Mouse (Mus musculus) heart, adult 2 months (tissue): Measurements from ENCODE around the gene Cmtm4.

Experiments
- CTCF ChIP-seq: fragments of 200-600 bp; IDR thresholded peaks from 2 replicates; pipeline ENCODE4 v1.8.1; 2022; ENCODE audit warnings: antibody characterized with exemption, mild to moderate bottlenecking, moderate library complexity
- POLR2A ChIP-seq: fragments of 200-500 bp; IDR thresholded peaks from 2 replicates; pipeline ENCODE4 v1.6.1; 2011; ENCODE audit warnings: mild to moderate bottlenecking, low read depth, low read length, control low read depth; ENCODE audit not compliant: insufficient read depth

- TF ChIP-seq CTCF (no peak), POLR2A (no peak)
Measured at GRCm38 (mm10) chr8:104390245-104390644, 5.4 kb downstream of the Cmtm4 start.
